Mouse (Mus musculus) layer of hippocampus, adult 18-20 months (tissue): ENCODE results near the gene A430005L14Rik. TPM values are rescaled to one million over a fixed set of nuclear protein-coding genes. Genes with fewer than 3 reads are reported as not detected.
"Not testable (repeated sequence)": the region's sequence is repeated elsewhere in the genome, so short reads cannot be mapped to it uniquely, and the experiment has no call there.

Source experiments
- DNase-seq, 2 experiments: peaks; one replicate each; pipeline ENCODE4 v3.0.0; 2022; ENCODE audit warnings: low spot score in 2 of 2
- long read RNA-seq: library from polyadenylated mRNA; stranded (forward); transcript quantifications from one replicate; pipeline ENCODE4 v2.0.0, GENCODE M21; 2021
- total RNA-seq, 2 experiments: library from RNA; stranded (reverse); gene quantifications; 2 replicates each; pipeline ENCODE4 v1.2.3; 2021

The A430005L14Rik gene
- total RNA-seq, result 10 to 100 TPM; 24.6 to 25.5 TPM
- long read RNA-seq, transcript A430005L14Rik-201 (4 exons, 1,098 nt), result major isoform, 24 of 29 reads
- long read RNA-seq, partial matches to known transcripts, result 2 of 29 reads
- long read RNA-seq, other reads (novel, unspliced or antisense), result 1 of 29 reads

DNA sequence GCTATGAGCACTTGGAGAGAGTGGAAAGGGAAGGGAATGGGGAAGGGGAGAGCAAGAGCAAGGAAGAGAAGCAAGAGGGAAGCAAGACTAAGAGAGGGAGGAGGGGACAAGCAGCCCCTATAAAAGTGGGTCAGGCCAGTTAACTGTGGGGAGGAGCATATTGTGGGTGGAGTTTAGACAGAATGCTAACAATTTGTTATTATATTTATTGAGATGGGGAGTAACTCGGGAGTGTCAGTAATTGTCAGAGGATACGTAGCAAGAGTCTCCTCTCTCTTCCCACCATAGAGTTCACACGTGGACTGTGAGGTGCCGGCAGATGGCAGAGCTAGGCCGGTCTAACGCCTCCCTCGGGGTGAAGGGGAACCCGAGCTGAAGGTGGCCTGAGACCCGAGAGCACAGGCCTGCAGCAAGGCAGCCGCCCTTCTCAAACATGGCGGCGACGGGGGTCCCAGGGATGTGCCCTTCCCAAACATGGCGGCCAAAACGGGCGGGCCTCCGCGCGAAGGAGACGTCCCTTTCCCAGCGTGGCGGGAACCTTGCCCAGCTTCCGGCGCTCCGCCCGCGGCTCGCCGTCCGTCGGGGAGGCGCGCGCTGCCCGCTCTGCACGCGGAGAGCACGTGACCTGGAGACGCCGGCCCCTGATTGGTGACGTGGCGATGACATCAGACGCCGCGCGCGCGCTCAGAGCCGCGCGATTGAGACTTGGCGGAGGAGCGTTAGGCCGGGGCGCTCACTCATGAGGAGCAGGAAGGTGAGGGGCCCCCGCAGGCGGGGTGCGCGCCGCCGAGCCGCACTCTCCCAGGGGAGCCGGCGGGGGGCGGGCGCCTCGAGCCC, at the start of gene A430005L14Rik:
A430005L14Rik (plus strand) TSS at position 669 of the 837 bp plus-strand sequence.
- DNase-seq, result peak; percentile 98

DNA sequence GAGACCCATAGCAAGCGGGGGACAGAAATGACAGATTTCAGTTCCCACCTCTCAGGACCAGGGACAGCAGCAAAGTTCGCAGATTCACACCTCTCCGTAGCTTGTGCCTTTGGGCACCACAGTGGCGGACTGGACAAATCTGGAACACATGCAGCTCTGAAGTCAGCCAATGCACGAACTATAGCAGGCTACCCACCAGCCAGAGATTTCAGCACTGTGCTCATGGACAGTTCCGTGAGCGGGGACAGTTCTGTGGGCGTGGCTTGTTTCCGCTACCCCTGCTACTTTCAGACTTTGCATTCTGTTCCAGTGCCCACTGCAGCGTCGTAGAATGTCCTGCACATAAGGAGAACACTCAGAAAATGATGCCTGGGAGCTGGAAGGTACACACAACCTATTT, 49.5 kb upstream of the A430005L14Rik start:
- no peak for DNase-seq

DNA sequence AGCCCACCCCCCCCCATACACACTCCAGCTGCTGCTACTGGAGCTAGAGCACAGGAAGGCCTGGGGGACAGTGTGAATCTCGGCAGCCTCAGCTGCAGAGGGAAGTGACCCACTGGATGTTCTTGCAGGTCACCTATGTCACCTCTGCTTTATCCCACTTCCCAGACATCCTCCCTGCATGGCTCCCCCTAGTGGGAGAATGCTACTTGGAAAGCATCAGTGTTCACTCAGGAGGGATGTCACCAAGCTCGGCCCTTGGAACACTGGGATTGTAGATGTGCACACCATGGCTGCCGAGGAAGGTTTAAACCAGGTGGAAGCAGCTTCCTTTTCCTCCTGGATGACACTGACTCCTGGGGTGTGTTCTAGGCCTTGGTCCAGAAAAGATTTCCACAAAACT, 43.4 kb upstream of the A430005L14Rik start:
- DNase-seq, result no peak

DNA sequence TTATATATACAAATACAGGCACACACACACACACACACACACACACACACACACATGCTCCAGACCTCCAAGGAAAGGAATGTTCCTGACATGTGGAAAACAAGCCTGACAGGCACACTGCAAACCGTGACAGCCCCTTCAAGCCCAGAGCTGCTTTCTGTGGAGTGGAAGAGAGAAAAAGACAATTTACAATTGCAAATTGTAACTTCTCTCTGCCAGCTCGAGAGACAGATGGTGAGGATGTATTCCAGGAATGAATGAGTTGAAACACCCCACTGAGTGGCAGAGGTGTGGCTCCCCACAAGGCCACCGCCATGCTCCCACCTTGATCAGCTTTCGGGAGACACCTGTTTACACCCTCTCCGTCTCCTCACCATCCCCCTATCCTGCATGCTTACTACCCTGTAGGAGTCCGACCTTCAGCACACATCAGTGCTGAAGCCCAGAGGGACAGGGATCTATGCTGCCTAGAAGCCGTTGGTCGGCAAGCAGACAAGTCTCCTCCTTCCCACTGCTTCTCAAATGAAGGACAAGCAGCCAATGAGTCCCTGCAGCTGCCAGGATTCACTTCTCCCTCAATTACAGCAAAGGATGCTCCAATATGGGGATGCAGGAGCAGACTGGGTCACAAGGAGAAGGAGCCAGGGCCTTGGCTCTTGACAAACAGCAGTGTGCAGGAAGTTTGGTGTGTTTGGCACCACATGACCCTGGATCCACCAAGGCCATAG, 39.1 kb upstream of the A430005L14Rik start:
- peak in 1 of 2 experiments; percentile 45 for DNase-seq

DNA sequence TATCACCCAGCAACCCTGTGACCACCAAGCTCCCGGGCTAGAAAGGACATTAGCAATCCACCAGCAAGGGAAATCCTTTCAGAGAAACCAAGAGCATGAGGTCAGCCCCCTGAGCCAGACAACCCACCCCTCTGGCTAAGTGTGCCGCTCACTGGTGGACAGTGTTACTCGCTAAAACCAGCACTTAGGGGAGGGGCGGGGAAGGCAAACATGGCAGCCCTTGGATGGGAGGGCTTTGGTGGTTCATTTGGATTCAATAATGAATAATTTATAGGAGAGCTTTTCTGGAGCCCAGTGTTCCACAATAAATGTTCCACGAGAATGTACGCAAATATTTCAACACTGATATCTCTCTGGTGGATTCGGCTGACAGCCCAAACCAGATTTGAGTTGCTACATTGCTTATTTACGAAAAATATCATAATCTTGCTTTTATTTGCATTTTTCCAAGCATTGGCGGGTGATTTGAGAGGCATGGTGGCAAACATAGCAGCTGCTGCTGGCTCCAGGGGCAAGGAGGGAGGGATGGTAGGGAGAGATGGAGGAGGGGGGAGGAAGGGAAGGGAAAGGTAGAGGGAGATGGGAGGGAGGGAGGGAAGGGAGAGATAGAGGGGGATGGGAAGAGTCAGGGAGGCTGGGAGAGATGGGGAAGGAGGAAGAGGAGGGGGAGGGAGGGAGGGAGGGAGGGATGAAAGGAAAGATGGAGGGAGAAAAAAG, 36.4 kb upstream of the A430005L14Rik start:
- no peak for DNase-seq

DNA sequence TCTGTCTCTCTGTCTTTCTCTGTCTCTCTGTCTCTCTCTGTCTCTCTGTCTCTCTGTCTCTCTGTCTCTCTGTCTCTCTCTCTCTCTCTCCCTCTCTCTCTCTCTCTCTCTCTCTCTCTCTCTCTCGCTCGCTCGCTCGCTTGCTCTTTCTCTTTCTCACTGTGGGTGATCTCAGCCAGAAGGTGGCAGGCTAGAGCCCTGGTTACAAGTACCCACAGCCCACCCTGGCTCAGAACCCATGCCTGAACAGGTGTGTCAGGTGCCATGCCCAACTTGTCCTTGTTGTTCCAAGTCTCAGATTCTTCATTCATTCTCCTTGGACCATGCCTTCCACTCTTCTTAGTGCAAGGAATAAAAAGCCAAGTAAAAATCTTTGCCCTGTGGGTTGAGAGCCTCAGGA, 34.9 kb upstream of the A430005L14Rik start:
- DNase-seq, result not testable (repeated sequence)

DNA sequence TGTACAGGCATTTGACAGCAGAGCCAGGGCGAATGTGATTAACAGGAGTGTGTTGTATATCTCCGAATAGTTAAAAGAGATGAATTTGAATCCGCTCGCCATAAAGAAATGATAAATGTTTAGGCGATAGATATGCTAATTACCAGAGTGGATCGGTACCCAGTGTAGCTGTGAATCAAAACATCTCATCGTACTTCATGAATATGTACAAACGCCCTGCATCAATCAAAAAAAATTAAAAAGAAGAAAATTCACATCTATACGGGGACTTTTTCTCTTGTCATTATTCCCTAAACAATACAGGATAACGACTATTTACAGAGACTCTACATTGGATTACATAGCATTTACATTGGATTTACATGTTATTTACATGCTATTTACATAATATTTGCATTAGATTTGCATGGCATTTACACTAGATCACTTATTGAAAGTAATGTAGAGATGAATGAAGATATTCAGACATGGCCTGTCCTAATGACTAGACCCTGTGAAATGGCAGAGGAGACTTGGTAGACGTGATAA, 28.2 kb upstream of the A430005L14Rik start:
- no peak for DNase-seq

DNA sequence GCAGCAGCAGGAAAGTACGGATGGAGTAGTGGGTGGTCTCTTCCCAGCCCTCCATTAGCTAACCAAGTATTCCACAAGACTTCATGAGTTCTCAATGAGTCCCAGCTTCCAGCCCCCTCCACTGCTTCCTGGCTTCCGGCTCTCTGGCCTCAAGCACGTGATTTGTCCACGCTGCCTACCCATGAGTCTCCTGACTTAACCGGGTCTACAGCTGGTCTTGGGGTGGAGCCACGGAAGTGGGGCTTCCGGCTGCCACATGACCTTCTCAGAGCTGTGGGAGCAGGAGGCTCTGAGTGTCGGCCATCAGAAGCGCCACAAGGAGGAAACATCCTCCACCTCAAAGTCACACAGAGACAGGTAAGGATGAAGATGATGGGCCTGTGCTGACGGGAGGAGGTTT, 27.6 kb upstream of the A430005L14Rik start:
- DNase-seq, result no peak

DNA sequence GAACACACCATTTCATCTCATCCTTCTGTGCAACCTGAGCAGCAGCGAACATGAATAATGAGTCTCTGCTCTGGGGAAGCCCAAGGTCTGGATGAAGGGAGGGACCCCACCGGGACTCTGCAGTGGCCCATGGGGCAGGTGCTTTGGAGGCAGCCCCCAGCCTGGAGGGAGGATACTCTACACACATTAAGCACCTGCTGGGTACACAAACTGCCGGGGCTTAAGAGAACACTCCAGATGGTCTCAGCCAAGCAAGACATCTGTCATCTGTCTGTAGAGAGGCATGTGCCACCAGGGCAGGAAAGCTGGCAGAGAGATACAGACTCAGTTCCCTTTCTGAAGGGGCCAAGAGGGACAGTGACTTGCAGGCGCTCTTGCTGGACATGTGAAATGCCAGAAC, 27.1 kb upstream of the A430005L14Rik start:
- DNase-seq, result peak; percentile 50 to 82

DNA sequence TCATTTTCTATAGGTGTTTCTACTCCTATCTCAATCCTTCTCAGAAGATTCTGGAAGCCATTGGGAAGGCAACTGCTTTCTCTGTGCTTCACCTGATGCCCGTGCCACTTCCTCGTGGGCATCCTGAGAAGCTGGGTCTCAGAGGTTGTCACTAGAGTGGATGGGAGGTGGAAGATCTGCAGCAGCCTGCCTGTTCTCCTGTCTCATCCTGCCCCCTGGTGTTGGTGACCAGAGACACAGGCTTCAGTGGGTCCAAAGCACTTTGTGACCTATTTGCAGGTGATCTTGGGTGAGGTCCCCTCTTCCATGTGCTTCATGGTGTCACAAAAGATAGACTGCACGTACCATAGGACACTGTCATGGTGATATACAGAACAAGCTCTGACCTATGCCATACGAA, 13.8 kb upstream of the A430005L14Rik start:
- DNase-seq, result peak in 1 of 2 experiments; percentile 63

DNA sequence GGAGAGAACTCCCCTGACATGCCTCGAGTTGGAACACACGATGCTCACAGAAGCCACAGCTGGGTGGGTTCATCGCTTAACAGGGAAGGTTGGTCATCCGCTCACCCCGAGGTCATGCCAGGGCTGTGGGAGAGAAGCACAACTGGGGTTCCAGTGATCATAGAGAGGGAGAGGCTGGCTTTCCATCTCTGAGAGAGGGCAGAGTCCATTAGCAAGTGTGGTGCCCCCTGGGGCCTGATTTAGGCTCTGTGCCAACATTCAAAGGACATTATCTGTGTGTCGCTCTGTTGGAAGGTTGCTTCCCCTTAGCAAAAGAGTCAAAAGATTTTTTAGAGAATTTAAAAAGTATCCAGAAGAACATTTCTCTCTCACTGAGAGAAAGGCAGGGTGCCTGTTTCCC, 12.8 kb upstream of the A430005L14Rik start:
- DNase-seq, result no peak

DNA sequence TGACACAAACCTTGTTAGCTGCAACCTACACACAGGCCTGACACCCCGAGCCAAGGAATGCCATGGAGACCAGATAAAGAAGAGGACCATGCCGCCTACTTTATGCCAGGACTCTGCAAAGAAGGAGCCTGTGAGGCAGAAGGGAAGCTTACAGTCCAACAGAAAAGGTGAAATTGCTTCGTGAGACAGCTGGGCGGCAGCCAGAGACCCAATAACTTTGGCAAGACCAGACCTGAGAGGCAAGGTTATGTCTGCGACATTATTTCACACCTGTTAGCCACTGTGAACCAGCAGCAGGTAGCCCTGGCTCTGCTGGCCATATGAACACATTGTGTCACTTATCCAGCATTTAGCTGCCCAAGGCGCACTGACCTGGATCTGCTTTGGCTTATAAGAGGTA, 11.3 kb upstream of the A430005L14Rik start:
- no peak for DNase-seq

DNA sequence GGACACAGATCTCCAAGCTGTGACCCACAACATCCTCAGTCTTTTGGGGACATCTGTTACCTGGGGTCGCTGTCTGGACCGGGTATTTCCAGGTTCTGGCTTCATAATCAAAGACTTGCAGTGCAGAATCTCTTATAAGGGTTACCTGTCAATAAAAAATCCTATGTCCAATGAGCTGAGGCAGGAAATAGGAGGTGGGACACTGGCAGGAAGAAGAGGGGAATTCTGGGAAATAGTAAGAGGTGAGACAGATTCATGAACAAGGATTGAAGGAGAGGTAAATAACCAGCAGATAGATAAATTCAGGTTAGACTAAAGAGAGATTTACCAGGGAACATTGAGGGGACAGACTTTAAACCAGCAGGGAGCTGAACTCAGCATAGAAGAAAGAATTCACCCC, 6.7 kb upstream of the A430005L14Rik start:
- DNase-seq, result no peak

DNA sequence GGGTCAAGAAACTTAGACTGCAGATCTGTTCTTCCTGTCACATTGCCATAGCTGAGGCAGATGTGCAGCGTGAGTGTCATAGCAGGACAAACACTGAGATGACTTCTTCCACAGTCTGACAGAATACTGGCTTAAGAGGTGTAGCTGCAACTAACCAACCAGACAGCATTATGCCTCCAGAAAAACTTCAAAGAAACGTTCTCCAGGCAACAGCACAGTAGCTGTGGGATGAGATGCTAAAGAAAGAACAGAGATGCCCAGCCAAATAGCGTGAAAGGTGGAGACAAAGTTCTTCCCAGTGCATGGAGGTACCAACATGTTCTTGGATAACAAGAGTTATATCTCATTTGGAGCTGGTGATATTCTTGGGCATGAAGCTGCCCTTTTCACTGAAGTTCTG, 5.9 kb upstream of the A430005L14Rik start:
- DNase-seq, result no peak

DNA sequence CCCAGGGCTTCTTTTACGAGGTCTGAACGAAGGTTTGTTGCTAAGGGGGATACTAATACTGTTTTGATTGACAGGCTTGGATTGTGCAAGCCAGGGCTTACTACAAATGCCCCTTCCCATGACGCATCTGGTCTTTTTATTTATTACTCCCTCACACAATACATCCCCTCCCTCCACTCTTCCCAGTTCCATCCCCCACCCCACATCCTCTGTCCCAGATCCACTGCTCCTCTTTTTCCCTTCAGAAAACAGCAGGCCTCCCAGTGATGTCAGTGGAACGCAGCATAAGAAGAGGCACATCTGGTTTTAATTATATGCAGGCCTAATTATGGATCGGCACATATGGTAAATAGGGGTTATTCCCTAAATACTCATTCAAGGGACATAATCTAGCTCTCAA, 5.3 kb upstream of the A430005L14Rik start:
- no peak for DNase-seq

DNA sequence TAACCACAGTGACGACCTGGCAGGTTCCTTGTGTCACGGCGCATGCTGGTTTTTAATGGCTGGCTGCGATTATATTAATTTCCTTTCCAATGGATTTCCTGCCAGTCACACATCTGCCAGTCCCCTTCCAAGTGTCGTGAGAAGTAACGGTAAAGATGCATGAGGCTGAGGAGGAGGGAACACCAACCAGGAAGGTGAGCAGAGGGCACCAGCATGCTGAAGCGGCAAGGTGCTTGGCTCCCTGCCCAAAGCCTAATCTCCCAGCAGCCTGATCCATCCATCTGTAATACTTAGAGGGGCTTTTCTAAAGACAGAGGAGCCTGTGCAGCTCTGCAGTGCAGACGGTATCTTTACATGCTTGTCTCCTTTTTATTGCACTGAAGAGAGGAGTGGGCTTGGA, 1.4 kb upstream of the A430005L14Rik start:
- DNase-seq, result no peak

DNA sequence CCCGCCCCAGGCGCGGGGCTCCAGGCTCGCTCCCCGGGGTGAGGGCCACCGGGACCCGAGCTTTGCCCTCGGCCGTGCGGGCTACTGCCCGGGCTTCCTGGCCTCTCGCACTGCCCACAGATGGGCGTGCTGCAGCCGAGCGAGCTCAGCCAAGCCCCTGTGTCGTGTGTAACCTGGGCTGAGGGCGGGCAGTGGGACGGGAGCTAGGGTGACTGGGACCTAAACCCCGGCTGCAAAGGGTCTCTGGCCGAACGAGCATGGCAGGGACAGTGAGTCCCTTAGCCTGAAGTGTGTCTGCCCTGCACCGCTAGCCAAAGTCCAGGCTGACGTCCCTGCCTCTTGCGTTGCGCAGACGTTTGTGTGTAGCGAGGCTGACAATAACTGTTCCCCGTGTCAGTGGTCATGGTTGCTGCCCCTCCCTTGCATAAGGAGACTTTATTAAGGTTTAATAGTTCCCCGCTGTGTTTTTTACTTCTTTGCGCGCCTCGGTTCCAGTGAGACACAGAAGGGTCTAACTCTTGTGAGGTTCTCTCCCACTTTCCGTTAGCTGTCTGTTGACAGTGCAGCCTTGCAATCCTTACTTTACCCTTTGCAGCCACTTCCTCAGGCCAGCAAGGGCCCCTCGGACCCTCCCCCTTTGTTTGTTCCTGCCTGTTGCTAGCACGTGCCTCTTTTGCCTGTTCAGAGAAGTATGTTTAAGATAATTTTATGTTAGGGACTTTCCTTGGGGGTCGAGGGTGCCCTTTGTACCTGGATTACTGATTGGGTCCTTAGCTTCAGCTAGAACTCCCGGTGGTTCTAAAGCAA, 610 bp downstream of the A430005L14Rik start:
- no peak for DNase-seq

DNA sequence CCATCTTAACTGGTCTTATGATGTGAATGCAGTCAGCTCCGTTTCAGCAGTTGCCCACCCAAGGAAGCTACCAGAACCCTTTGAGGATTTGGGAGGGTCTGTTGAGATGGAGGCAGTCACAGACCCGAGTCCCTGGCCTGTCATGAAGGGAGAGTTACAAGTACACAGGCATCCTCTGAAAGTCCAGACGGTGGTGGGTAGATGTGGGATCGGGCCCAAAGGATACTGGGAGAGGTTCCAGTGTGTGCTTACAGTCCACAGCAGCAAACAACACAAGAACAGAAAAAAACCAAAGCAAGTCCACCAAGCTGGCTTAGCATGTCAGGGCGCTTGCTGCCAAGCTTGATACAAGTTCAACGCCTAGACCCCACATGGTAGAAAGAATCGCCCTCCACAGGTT, 5.6 kb downstream of the A430005L14Rik start:
- peak; percentile 52 to 57 for DNase-seq

DNA sequence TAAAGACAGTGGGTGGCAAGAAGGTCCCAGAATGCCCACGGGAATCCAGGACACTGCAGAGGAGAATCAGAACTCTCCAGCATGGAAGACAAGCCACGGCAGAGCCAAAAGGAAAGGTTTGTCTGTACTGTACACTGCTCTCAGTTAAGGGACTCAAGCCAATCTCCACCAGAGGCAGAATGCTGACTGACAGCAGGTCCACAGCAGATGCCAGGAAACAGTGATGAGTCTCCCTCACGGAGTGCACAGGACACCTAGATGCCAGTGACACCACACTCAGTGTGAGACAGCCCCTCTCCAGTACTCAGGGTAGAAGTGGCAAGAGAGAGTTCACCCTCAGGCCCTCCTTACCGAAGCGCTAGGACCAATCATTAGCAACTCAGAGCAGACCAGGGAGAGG, 9.6 kb downstream of the A430005L14Rik start:
- no peak for DNase-seq

DNA sequence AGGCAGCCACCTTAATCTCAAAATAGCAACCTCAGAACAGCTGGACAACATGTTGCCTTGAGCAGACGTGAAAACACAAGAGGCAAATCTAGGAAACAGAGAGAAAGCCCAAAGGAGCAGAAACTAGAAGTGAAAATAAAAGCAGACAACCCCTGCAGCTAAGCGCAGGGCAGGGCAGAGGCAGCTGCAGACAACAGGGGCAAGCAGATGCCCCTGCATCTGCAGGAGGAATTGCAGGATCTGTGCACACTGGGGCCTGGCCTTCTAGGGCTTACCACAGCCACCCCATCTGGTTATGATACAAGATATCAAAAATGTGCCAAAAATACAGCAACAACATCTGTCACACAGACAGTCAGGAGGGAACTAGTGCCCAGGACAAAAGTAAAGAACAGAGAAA, 10.5 kb downstream of the A430005L14Rik start:
- no peak for DNase-seq

DNA sequence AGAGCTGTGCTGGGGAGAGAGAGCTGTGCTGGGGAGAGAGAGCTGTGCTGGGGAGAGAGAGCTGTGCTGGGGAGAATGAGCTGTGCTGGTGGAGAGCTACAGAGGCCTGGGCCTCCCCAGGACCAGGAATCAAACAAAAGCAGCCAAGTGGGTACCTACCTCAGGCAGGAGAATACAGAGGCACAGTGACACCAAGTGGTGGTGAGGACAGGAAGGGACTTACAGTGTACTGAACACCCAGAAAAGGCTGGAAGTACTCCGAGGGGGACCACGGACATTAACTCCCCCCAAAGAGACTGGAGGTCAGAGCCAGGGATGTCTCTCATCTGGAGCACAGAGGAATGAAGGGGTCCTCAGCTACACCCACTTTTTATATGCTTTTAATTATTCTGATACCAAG, 11.0 kb downstream of the A430005L14Rik start:
- no peak for DNase-seq
